Mouse (Mus musculus) spleen, adult 2 months (tissue): ENCODE data around the gene Anks1.

Source experiments
- CTCF ChIP-seq: fragments of 200-500 bp; IDR thresholded peaks from 2 replicates; pipeline ENCODE4 v1.5.1; 2011; ENCODE audit warnings: mild to moderate bottlenecking, inconsistent platforms; ENCODE audit not compliant: insufficient read depth, insufficient read length, insufficient replicate concordance; ENCODE audit errors: extremely low read depth
- POLR2A ChIP-seq: fragments of 200-500 bp; IDR thresholded peaks from 2 replicates; pipeline ENCODE4 v1.6.1; 2011; ENCODE audit warnings: low read depth, low read length, inconsistent platforms

- TF ChIP-seq CTCF, result no peak
- TF ChIP-seq POLR2A, result no peak
These were observed 138.4 kb downstream of the Anks1 start for GRCm38 (mm10) chr17:28047520-28047919.
